26 mouse cellular contexts compared by ENCODE assay signal in genomic region chr11:30148378-30148777, GRCm38 (mm10).
A peak's percentile ranks its signal among the peaks of the same experiment; 100 is the strongest.
DNase-seq lines count a peak whose midpoint lies in the region; ATAC-seq and TF ChIP-seq lines count a peak whose summit lies in the region.
"Had no signal": no experiment of that assay in that cellular context is flagged by ENCODE, and none has a peak within 500 bp of the region (broad histone marks: within the 10 kb centered on the region; RNA-seq: fewer than 3 reads in every experiment).

No protein-coding gene starts in this region.

- H3K9me3 ChIP-seq in forebrain, embryonic 15.5 days = no peaks in the 10 kb centered on the region
- H3K9me3 ChIP-seq: embryonic facial prominence, embryonic 13.5 days; heart, embryonic 10.5 days; limb, embryonic 10.5 days; neural tube, embryonic 12.5 days; stomach, embryonic 15.5 days had no signal

- no peak for DNase-seq in layer of hippocampus, adult 2 months (ENCODE audit: low spot score in 2 of 2)
- DNase-seq in layer of hippocampus, adult 18-20 months (ENCODE audit: low spot score in 2 of 2) = no peak
- DNase-seq in MEL-GATA-1-ER (ENCODE audit: extremely low read depth, low read depth) = peak; percentile 68
- DNase-seq in urinary bladder, postnatal 25 days (ENCODE audit: low spot score) = no peak
- DNase-seq: adrenal gland, postnatal 10 days; cerebellum, adult 9-11 months; gastrocnemius, postnatal 14 days; kidney, adult 11 months; kidney, postnatal 14 days; lung, adult 2 months; lung, postnatal 36 days; right cerebral cortex, adult 18-20 months; thymus, adult 2 months had no signal

- no peak overlapping the region for H3K4me2 ChIP-seq in forebrain, embryonic 15.5 days (replicated peaks)
- H3K4me2 ChIP-seq: embryonic facial prominence, embryonic 13.5 days; liver, embryonic 11.5 days; midbrain, embryonic 11.5 days; neural tube, embryonic 12.5 days; stomach, embryonic 15.5 days had no signal

- H3K27ac ChIP-seq in layer of hippocampus, adult 2 months = peak overlapping the region; percentile 55; the same call in 1 of the 2 replicates
- no peak overlapping the region for H3K27ac ChIP-seq in forebrain, embryonic 15.5 days (replicated peaks)
- H3K27ac ChIP-seq: embryonic facial prominence, embryonic 13.5 days; heart, embryonic 10.5 days; hindbrain, postnatal 0 days; limb, embryonic 10.5 days; neural tube, embryonic 12.5 days; stomach, embryonic 15.5 days had no signal

- no peaks in the 10 kb centered on the region for H3K79me2 ChIP-seq in C2C12 (ENCODE audit: control insufficient read depth, insufficient read depth)

- H3ac ChIP-seq in C2C12 (ENCODE audit: control insufficient read depth, insufficient read length, low read depth) = no peak overlapping the region

- TF ChIP-seq CTCF in layer of hippocampus, adult 2 months (conservative IDR thresholded peaks at IDR 0.05) = no peak
- TF ChIP-seq CTCF in C2C12 (IDR thresholded peaks at IDR 0.05; ENCODE audit: control insufficient read depth, insufficient read depth, insufficient read length) = no peak

- H3K4me3 ChIP-seq in layer of hippocampus, adult 2 months = no peak overlapping the region
- H3K4me3 ChIP-seq in C2C12 (ENCODE audit: insufficient read depth, poor library complexity, severe bottlenecking) = no peak overlapping the region
- no peak overlapping the region for H3K4me3 ChIP-seq in forebrain, embryonic 15.5 days
- H3K4me3 ChIP-seq: embryonic facial prominence, embryonic 13.5 days; heart, embryonic 10.5 days; limb, embryonic 10.5 days; neural tube, embryonic 12.5 days; stomach, embryonic 15.5 days had no signal

- H3K27me3 ChIP-seq in C2C12 (ENCODE audit: control insufficient read depth, insufficient read depth, insufficient read length) = no peaks in the 10 kb centered on the region
- H3K27me3 ChIP-seq in forebrain, embryonic 15.5 days = no peaks in the 10 kb centered on the region
- H3K27me3 ChIP-seq: embryonic facial prominence, embryonic 13.5 days; neural tube, embryonic 12.5 days; stomach, embryonic 15.5 days had no signal

- H3K9ac ChIP-seq in forebrain, embryonic 15.5 days (replicated peaks) = no peak overlapping the region
- H3K9ac ChIP-seq: embryonic facial prominence, embryonic 13.5 days; neural tube, embryonic 12.5 days; stomach, embryonic 15.5 days had no signal

- H3K4me1 ChIP-seq in forebrain, embryonic 15.5 days = no peaks in the 10 kb centered on the region
- H3K4me1 ChIP-seq: embryonic facial prominence, embryonic 13.5 days; limb, embryonic 10.5 days; neural tube, embryonic 12.5 days; stomach, embryonic 15.5 days had no signal

- peak; percentile 66; the same call in 1 of the 2 replicates for ATAC-seq in neutrophil, adult 5-6 weeks (ENCODE audit: extremely low read depth, insufficient number of reproducible peaks, low FRiP score, poor library complexity, severe bottlenecking)
- ATAC-seq in forebrain, embryonic 15.5 days (replicated peaks) = no peak
- ATAC-seq: activated CD4-positive, CD25-positive, alpha-beta regulatory T cell, adult 4 months; forebrain, embryonic 14.5 days; hindbrain, postnatal 0 days had no signal

- no peaks in the 10 kb centered on the region for H3K79me3 ChIP-seq in C2C12 (ENCODE audit: low read depth)

- peaks cover 85% of the 10 kb centered on the region for H3K36me3 ChIP-seq in C2C12 (ENCODE audit: control insufficient read depth, insufficient read depth)
- H3K36me3 ChIP-seq in forebrain, embryonic 15.5 days = peaks cover 59% of the 10 kb centered on the region

TF ChIP-seq in C2C12, 6 proteins besides CTCF, POLR2A, EP300 and RAD21:
- TF ChIP-seq CEBPB (IDR thresholded peaks at IDR 0.05; ENCODE audit: low read depth) (no peak), USF1 (IDR thresholded peaks at IDR 0.05; ENCODE audit: low read depth) (peak; percentile 30)
